Mouse (Mus musculus) thymus, postnatal 0 days (tissue): Measurements from ENCODE around the gene Sec22b. TPM values are rescaled to one million over a fixed set of nuclear protein-coding genes. Genes with fewer than 3 reads are reported as not detected.

Experiments used
- DNase-seq: peaks from one replicate; pipeline ENCODE4 v3.0.0-alpha.2; 2015; ENCODE audit warnings: low spot score
- polyA plus RNA-seq: library from polyadenylated mRNA; unstranded; fragments of >200 nt; fragmentation: Nextera tagmentation; extraction: Ambion mirVana; gene quantifications from 2 replicates; pipeline ENCODE4 v1.2.1, GENCODE M21; 2015

Gene Sec22b
- polyA plus RNA-seq, 1 experiment from 2014 or later = 108 TPM

DNA sequence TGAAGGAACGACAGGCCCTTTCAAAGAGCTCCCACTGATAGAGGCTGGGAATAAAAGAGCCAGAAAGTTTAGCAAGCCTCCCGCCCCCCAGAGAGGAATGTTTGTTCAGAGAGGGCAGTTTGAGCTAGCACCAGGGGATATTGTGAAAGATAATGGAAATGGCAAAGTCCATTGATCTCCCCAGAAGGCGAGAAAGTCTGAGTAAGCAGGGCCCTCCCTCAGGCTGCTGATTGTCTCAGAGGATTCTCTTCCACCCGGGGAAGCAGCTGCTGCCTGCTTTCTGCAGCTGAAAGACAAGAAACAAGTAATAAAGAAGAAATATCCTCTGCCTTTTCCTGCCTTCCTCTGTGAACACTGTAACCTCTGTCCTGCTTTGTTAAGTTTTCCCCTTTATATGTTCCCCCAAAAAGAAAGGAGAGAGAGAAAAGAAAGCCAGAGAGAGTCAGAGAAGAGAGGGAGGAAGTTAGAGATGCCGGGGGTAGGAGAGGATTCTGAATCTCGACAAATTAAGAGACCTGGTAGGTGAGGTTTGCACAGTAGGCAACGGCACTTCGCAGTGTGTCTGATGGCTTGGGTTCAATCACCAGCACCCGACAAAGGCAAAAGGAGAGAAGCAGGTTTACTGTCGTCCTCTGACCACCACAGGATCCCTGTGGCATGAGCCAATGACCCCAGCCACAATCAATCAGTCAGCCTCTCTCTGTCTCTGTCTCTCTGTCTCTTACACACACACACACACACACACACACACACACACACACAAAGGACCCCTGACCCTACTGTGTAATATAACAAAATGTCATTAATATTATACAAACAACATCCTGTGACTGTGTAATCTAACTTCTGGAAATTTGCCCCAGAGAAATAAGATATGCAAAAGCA is 38.9 kb downstream of the Sec22b start:
- DNase-seq = no peak

DNA sequence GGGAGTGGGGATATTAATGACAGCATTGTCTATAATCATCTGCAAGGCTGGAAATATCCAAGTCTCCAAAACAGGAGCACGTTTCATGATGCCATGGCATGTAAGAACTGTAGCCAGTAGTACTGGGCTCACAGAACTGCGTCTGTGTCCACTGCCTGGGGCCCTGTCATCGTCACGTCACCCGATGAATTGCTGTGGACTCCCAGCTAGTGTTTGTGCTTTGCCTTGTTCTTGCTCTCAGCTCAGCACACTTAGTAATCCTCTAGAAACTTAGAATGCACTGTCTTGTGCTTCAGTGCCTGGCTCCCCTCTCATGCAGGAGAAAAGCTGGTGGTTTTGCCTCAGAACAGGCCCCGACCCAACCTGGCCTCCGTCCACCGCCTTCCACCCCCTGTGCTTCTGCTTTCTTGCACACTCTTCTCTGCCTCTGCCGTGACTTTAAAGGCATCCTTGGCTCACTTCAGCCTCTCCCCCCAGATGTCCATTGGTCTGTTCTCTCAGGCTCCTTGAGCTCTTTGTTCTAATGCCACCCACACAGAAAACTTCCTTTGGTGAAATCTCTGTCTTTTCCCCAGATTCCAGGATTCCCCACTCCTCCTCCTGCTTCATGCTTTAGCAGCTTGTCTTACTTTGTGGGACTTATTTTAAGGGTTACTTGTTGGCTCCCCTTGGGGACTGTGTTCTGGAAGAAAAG is 39.7 kb downstream of the Sec22b start:
- no peak for DNase-seq

DNA sequence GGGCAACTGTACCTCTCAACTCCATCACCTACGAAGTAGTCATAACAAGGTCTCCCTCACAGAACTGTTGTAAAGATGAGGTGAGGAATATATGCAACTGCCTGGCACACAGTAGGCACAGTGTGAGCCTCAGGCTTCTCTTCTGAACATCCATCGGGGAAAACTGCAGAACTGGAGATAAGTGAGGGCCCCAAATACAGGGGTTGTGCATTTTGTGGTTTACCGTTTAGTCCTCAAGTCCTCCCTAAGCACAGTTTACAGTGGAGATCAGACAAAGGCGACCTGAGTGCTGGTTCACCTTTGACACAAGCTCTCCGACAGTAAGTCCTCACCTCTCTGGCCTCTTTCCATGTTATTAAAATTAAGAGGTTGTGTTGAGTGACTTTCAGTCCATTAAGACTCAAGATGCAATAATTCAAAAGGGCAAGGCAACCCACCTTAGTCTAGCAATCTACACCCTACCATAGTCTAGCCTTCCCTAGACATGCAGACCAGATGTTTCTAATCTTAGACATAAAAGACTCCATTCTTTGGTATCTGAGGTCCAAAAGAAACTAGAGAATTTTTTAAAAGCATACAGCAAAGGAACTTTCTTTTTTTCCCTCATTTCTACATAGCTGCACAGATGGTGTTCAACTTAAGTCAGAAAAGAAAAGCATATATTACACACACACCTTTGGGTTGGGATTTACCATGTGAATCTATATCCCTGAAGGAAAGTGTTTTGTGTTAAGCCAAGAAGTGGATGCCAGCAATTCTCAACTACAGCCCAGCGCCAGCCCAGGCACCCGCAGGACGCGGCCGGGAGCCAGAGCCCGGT is 40.7 kb downstream of the Sec22b start:
- no peak for DNase-seq

DNA sequence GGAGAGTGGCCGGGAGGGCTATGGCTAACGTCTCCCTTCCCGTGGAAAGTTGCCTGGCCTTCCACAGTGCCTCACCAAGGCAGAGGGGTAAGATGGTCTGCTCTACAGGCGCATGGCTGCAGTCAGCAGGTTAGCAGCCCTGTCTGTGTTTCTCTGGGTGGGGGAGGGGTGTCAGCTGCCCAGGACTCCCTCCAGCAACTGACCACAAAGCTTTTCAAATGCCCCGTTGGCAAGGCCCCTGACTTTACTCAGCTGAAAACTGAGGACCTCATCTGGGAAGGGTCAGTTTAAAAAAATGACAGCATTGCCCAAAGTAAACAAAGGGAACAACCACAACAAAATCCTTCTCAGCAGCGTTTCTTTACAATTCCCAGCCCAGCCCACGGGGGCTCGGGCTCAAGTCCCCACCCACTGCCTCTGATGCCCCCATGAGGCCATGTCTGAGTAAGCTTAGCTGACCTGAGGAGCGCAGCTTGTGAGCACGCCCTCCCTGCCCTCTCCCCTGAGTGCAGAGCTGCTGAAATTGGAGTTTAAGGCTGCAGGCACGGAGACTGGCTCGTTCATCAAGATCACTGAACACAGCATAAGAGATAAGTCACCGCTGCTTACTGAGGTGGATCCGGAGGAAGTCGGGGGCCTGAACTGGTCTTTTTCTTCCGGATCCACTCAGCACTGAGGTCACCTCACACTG is 41.4 kb downstream of the Sec22b start:
- peak; percentile 27 for DNase-seq

DNA sequence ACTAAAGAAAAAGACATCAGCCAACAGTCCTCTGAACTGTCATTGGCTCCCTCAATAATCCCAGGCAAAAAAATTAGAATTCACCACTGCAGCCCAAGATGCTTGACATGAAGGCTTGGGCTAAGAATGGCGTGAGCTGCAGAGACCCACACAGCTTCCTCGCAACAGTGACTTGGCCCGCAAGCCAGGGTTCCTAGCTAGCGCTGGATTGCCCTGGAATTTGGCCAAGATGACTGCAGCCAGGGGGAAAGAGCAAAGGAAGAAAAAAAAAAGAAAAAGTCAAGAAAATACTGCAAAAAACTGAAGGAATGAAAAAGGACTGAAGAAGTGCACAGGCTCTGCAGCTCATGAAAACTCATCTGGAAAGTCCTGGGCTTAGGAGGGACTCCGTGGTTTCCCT is 43.5 kb downstream of the Sec22b start:
- DNase-seq = no peak

DNA sequence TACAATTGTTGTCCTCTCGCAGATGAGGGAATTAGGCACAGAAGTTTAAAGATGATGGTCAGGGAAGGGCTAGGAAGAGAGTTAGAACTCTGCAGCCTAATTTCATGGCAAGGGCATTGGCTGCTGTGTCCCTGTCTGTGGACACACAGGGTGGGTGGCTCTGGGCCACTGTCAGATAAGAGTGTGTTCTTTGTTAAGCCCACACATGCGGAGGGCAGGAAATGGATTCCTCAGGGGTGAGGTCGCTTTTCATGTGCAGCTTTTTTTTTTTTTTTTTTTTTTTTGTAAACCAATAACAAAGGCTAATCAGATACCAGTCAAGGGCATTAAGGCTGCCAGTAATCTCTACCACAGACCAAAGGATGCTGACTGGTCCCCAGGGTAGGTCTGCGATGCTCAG is 45.4 kb downstream of the Sec22b start:
- no peak for DNase-seq

DNA sequence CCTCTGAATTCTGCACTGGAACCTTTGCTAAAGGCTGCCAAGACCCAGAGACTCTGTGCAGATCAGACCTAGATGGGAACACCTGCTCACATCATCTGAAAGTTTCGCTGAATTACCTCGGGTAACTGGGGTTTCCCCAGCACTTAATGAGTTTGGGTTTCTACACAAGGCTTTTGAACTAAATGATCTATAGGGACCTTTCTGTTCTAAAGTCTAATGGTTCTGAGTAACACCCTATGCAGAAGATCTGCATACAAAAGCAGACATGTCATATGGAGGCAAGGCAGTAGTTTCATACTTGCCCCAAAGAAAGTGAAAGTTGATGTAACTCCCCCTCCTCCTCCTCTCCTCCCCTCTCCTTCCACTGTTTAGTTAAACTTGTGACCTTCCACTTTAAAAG is 47.5 kb downstream of the Sec22b start:
- DNase-seq = no peak

DNA sequence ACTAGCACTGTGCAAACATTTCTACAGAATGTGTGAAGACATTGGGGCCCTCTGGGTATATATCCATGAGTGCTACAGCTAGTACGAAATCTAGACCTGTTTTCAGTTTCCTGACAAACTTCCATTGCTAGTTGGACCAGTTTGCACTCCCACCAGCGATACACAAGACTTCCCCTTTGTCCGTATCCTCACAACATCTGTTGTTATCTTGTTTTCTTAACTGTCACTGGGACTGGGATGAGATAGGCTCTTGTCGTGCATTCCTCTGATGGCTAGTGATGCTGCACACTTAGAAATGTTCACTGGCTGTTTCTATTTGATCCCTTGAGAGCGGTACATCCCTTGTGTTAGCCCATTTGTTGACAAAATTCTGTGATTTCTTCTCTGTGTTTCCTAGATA is 49.0 kb downstream of the Sec22b start:
- DNase-seq = no peak

DNA sequence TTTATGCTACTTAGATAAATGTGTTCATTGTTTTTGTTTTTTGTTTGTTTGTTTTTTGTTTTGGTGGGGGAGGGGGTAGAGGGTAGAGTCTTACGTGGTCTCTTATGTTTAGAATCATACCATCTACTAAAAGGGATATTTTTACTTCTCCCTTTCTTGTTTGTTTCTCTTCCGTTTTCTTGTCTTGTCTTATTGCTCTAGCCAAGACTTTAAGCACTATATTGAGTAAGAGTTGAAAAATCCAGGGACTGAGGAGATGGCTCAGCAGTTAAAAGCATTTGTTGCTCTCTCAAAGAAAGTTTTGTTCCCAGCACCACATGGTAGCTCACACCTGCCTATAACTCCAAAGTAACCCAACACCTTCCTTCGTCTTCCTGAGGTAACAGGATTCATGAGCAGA is 50.1 kb downstream of the Sec22b start:
- DNase-seq = no peak

DNA sequence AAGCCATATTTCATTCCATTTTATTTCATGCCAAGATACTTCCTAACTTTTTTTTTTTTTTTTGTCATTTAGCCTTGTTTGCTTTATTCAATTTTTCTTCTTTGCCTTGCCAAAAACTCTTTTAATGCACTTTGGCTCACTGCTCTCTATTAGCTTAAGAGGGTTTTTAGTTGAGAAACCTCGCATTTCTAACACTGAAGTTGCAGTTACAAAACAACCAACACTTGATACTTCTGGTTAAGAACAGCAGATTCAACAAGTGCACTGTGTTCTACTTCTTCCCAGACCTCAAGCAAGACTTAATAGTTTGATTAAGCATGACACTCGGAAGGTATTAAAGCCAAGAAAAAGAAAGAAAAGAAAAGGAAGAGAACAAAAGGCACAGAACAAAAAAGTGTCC is 52.2 kb downstream of the Sec22b start:
- DNase-seq = no peak

DNA sequence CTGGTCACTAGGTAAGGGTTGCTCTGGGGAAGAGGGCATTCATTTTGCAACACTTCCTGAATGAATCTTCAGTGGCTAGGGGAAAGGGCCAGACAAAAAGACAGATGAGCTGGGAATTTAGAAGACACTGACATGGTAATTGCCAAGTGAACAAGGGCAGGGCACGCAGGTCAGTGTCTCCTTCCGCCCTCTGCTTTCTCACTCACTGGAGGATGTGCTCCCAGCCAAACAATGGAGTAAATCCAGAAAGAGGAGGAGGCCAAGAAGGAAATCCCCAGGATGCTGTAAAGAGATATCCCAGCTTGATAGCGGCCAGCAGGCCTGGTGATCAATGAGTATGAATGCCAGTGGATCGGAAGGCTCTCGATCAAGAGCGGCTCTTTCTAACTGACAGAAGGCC is 55.3 kb downstream of the Sec22b start:
- no peak for DNase-seq

DNA sequence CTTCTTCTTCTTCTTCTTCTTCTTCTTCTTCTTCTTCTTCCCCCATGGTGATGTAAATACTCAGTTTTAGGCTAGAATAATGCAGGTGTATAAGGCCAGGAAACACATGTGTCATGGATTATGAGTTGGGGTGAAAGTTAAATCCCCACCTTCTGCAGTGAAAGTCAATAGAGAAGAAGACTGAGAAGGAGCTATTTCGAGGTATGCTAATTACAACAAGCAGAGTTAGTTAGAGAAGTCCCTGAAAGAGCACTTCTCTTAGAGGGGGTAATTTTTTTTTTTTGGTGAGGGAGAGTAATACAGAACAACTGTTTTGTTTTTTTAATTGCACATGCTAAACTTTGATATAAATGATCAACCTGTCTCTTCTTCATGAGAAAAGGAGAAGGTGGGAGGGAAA is 55.9 kb downstream of the Sec22b start:
- no peak for DNase-seq

DNA sequence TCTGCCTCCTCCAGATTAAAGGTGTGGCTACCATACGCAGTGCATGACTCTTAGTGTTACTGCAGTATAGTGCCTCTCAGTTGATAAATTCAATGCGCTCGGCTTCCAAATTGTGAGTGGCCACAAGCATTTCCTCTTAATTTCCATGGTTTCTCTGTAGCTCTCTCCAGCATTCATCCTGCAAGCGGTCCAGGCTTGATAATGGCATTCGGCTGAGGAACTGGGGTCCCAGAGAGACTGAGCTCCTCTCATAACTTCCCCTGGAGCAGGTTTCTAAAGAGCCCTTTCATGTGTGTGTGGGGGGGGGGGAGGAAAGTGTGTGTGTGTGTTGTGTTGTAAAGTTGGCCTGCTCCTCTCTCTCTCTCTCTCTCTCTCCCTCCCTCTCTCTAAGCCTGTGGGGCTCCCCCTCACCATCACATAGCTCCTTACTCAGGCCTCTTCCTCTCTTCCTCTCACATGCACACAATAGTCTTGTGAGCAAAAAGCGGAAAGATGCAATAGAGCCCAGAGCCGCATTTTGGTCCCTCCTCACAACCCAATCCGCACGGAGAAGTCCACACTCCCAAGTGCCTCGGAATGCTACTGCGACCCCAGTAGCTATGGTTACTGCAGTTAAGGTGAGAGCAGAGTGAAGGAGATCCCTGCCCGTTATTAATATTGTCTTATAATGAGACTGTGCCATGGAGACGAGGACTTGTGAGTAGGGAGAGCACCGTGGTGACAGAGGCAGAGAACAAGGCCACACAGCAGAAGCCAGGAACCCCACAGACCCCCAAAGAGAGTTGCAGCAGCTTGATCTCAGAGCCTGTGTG is 60.0 kb downstream of the Sec22b start:
- DNase-seq = no peak

DNA sequence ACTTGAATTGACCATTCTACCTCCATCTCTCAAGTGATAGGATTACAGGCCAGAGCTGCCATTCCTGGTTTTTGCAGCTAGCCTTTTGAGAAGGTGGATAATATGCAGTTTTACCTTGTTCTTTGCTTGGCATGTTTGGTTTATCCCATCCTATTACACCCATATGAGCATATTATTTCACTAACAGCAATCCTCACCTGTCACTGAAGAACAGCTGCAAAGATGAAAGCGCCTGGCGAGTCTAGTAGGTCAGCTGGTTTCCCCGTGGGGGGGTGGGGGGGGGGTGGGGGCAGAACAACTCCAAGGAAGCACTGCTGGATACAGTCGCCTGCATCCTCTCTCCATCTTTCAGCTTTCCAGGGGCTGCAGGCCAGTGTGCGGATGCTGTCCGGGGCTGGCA is 61.0 kb downstream of the Sec22b start:
- DNase-seq = no peak

DNA sequence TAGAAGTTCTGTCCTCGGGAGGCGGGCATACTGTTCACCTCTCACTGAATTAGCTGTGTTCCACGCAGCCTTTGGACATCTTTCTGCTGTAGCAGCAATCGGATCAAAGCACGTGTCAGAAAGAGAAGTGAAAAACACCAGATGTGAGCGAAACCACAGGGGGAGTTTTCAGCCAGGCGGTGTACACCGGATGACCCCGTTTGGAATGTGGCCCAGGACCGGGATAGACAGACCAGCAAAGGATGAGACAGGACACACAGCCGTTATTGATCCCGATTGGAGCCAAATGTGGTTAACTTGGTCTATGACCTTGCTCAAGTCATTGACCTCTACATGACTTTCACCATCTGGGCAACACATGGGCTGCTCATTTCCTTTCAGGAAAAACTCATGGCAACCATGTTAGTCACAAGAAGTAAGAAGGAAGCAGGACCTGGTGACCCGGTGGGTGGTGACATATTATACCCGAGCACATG is 63.9 kb downstream of the Sec22b start:
- DNase-seq = peak; percentile 20

DNA sequence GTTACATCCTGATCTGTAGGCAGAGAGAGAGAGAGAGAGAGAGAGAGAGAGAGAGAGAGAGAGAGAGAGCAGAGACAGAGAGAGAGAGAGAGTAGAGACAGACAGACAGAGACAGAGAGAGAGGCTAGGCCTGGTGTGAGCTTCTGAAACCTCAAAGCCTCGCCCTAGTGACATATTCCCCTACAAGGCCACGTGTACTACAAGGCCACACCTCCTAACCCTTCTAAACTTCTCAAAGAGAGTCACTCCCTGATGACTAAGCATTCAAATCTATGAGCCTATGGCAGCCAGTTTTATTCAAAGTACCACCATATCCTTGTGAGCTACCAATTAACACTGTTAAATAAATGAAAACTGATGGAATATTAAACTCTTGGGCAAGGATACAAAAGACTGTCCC is 66.6 kb downstream of the Sec22b start:
- DNase-seq = no peak

DNA sequence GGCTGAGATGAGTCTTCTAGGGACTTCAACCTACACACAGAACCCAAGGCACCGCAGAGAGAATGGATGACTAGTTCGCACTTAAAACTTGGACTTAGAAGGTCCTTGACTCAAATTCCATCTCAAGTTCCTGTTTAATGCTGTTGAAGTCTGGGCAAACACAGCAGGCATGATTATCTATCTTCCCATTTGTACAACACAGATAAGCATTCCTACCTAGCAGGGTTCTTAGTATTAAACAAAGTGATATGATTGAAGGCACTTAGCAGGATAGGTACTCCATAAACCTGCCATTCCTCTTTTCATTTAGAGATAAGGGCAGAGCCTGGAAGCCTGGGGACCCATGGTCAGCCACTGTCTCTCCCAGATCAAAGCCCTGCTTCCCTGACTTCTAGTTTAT is 67.2 kb downstream of the Sec22b start:
- no peak for DNase-seq

DNA sequence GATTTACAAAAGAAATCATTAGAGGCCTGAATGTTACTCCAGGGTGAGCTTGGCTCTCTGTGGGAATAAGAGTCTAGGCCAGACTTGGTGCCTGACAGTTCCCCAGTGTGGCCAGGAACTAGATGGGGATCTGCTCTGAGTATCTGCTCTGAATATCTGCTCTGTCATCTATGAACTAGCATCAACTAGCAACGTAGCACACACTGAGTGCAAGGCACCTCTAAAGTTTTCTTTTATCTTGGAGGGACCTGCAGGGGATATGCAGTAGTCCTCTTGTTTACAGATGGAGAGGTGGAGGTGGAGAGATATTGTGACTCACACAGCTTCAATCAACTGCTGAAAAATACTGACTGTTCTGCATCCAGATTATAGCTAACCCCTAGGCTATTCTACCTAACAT is 68.0 kb downstream of the Sec22b start:
- no peak for DNase-seq

DNA sequence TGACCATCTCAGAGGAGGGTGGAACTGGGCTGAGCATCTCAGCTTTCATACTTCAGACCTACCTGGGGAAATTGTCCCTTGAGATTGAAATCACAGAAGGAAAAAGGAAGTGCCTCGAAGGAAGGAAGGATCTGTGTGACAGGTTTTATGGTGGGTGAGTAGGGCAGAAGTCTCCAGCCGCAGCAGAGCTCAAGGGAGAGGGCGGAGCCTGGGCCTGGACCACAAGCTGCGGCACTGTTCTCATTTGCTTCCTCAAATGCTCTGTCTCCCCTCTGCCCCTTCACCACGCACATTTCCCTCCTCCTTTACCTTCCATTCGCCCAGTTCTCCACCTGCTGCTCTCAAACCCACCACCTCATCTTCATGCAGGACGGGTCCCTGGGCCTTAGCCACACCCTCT is 70.1 kb downstream of the Sec22b start:
- no peak for DNase-seq

DNA sequence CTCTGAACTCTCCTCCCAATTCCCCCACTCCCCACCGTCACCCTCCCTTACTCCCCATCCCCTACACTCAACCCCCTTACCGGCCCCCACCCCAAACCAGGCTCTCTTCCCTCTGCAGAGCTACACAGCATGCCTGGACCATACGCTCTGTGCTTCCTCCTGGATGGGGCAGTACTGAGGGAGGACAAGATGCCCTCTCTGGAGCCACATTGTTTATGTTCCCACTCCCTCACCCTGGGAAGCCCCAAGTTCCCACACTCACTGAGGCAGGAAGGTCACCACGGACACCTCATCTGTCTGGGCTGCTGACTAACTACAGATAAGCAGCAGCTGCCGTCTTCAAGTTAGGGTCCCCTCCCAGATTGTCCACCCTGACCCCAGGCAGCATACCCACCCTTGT is 71.2 kb downstream of the Sec22b start:
- DNase-seq = no peak
